Mouse (Mus musculus) lung, postnatal 25 days (tissue): Measurements from ENCODE around the gene Anks1.
"Not testable (repeated sequence)": the region's sequence is repeated elsewhere in the genome, so short reads cannot be mapped to it uniquely, and the experiment has no call there.

Experiments
- DNase-seq: peaks from one replicate; pipeline ENCODE4 v3.0.0; 2022; ENCODE audit warnings: low spot score

The Anks1 gene

DNA sequence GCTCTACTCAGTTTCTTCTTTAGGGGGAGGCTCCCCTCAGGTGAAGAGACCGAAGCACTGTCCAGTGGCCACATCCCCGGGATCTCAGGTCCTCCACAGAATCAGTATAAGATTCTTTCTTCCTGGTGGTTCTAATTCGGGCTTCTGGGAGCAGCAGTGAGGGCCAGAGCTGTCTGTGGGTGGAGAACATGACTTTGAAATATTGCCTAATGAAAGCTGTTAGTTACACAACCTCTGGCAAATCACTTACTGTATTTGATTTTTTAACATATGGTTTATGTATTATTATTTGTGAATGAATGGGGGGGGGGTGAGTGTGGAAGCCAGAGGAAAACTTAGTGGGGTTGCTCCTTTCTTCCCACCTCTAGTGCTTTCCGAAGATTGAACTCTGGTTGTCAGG is 22.7 kb downstream of the Anks1 start:
- no peak for DNase-seq

DNA sequence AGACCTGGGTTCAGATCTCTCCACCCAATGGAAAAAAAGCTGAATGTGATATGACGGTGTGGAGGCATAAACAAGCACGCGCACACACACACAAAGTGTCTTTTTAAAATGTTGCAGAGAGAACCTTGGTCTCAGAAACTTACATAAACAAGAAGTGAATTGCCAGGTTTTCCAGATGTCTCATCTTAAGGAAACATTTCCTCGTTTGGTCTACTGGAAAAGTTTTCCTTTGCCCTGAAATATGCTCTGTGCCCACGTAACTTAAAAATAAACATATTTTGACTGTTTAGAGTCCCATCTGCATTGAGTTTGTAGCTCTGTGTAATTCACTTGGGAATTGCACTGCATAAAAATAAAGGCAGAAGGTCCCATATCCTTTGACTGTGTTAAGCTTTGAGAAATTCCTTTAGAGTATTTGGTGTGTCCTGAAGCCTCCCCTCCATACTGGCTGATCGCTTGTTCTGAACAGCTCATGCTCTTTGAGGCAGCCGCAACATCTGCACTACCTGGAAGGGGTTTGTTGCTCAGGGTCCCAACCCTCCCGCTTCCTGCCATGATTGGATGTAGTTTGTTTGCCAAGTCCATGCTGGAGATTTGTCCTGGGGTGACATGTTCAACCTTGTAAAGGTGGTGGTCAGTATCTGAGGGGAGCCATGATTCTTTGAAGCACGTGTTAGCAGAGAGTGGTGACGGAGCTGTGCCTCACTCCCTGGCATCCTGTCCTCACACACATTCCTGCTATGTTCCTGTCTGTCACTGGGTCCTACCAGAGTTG is 25.2 kb downstream of the Anks1 start:
- DNase-seq = no peak

DNA sequence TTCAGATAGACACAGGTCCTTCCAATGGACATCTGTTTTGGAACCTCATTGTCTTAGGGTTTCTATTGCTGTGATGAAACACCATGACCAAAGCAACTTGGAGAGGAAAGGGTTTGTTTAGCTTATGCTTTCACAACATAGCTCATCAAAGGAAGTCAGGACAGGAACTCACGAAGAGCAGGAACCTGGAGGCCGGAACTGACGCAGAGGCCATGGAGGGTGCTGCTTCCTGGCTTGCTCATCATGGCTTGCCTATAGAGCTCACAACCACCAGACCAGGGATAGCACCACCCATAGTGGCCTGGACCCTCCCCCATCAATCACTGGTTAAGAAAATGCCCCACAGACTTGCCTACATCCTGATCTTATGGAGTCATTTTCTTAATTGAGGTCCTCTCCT is 26.0 kb downstream of the Anks1 start:
- peak; percentile 58 for DNase-seq

DNA sequence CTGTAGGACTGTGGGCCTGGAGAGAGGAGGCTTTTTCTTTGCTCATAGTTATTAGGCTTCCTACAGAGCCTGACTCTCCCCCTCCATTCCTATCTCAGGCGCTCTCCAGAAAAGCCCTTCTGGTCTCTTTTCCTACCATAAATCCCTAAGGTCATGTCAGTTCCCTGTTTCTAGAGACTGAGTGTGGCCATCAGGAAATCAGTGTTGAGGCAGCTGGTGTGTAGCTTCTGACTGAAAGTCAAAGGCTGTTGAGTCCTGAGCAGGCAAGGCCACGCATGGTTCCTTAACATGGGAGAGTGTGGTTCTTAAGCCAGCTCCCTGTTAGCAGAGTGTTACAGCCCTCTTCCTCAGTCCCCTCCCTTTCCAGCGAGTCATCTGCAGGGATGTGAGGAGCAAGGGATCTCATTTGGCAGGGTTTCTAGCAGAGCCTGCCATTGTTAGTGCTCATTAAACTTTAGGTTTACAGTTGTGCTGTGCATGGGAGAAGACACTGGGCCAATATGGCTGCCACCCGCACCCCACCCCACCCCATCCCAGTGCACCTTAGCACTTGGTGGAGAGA is 28.0 kb downstream of the Anks1 start:
- no peak for DNase-seq

DNA sequence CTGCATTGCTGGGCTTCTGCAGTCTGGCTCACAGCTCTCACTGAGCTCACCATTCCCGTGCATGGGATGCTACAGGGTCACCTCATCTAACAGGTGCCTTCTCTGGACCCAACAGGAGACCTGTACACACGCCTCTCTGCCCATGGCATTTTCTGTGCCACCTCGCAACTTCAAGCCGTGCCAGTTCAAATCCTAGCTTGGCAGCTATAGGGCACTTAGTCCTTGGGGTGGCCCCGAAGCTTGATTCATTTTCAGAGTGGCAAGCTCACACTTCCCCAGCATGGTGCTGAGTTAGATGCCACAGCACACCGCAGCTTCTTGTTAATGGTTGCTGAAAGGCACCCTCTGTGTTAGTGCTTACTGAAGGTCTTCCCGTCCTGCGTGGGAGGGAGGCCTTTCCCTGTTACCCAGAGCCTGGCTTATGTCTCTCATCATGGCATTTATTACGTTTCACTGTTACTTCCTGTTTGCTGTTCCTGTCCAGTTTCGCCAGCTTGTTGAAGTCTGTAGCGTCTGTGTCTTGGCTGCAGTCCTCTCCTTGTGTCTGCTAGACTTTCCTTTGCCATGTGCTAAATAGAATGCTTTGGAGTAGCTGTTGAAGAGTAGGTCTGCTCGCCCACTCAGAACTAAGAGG is 29.1 kb downstream of the Anks1 start:
- DNase-seq = peak; percentile 70

DNA sequence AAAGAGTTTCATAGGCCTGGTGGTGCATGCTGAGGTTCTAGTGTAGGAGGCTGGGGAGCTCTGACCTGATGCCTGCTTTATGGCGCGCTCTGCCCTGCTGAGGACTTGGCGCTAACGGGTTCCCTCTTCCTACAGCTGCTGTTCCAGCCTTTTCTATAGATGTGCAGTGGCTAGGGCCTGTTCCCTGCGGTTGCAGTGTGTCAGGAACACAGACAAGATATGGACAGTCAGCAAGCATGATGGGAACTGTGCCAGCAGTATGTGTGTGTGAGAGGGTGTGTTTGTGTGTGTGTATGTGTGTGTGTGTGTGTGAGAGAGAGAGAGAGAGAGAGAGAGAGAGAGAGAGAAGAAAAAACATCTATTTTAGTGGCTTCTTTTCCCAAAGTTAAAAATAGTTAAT is 29.9 kb downstream of the Anks1 start:
- no peak for DNase-seq

DNA sequence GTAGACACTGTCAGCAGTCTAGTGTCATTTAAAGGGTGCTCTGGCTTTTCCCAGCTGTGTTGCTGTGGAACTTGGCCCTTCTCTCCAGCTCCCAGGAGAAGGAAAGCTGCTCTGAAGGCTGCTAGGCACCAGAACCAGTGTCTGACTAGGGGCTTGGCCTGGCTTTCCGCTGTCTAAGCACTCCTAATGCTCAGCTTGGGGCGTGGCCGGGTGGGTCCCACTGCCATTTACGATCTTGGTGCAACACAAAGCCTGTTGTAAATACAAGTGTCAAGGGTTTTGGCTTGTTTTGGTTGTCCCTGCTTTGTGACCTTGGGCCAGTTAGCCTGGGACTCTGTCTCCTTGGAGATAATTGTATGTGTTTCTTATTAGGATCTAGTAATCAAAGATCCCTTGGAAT is 31.2 kb downstream of the Anks1 start:
- peak; percentile 32 for DNase-seq

DNA sequence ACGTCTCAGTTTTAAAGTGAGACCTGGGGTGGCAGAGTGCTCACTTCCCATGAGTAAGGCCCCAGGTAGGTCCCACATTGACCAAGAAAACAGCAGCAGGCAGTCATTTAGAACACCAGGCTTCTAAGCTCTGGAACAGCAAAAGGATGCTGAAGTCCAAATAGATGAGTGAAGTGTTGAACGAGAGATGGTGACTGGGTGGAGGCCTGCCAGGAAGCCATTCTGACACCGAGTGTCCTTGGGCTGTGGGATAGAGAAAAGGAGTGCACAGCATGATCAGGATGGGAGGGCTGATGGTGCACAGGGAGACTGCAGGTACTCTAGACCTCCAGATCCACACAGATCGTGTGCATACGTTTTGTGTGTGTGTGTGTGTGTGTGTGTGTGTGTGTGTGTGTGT is 32.1 kb downstream of the Anks1 start:
- DNase-seq = no peak

DNA sequence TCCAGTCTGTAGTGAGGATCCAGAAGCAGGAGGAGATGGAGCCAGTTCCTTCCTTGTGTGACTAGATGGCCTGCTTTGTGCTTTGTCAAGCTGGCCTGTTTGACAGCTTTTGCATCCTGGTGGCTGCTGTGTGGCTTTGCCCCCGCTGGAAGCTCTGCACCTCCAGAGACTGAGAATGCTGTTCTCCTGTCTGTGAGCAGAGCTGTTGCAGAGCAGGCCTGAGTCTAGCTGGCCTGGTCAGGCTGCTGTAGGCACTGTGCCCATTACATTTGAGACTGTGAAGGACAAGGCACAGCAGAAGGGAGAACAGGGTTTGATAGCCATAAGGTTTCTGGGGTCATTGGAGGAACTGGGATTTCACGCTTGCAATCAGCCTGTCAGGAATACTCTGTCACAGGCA is 32.6 kb downstream of the Anks1 start:
- no peak for DNase-seq

DNA sequence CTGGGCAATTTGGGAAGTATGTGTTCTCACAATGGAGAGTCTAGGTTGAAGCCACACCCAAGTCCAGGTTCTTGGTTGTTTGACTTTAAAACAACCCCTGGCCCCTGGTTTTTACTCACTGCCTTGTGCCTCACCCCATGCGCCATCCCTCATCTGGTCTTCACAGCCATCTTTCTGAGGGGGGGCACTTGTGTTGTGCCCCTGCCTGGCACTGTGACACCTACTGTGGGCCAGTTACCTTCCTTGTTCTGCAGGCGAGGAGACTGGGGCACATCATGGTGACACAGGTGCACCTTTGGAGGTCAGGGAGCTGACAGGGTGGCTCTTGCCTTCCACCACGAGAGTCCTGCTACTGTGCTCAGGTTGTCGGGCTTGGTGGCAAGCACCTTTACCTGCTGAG is 33.0 kb downstream of the Anks1 start:
- DNase-seq = no peak

DNA sequence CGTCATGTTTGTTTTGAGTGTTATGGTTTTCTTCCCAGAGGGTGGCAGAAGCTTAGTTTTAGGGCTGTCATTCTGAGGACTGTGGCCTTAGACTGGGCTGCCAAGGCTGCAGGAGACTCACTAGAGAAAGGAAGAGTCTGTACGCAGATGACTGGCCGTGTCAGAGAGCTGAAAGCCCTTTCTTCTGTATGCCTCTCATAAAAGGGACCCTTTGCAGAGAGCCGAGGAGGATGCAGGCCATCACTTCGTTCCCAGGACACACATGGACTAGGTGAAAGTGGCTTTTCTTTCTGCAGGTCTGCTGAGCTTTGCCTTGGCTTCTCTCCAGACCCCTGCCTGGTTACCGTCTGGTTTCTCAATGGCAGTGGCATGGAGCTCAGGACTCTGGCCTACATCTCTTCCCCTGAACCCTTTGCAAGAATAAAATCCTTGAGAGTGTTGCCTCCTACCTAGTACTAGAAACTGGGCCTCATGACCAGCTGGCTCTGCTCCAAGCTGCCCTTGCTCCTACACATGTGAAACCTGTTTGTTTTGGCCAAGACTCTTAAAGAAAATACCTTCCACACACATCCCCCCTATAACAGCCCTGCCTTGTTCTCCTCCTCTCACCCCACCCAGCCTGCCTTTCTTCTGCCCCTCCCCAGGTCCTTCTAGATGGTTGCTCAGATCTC is 36.6 kb downstream of the Anks1 start:
- peak; percentile 88 for DNase-seq

DNA sequence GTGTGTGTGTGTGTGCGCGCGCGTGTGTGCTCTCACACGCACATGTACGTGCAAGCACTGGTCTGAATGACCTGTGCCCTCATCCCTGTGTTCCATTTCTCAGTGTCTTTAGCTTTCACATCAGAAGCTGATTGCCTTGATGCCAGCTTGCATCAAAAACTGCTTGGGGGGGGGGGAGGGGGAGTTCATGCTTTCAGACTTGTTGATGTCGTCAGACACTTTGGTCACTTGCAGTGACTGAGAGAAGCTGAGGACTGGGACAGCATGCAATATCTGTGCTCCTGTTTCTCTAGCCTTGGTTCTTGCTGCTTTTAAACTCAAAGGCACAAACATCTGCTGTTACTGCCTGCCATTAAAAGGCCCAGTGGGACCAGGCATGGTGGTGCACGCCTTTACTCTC is 37.3 kb downstream of the Anks1 start:
- no peak for DNase-seq

DNA sequence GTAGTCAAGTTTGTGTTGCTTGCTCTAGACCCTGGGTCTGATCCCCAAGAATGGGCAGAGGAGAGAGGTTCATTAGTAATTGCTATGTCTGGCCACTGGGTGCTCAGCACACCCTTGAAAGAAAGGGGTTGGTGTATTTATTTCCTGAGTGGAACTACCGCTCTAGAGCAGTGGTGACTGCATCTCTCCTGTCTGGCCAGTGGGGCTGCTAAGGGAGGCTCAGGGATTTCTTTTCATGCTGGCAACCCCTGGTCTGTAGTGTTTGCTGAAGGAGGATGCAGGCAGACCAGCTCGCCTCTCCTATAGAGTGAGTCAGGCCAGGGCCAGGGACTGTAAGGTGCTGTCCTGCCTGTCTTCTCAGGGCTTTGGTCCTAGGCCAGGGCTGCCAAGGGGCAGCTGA is 38.0 kb downstream of the Anks1 start:
- no peak for DNase-seq

DNA sequence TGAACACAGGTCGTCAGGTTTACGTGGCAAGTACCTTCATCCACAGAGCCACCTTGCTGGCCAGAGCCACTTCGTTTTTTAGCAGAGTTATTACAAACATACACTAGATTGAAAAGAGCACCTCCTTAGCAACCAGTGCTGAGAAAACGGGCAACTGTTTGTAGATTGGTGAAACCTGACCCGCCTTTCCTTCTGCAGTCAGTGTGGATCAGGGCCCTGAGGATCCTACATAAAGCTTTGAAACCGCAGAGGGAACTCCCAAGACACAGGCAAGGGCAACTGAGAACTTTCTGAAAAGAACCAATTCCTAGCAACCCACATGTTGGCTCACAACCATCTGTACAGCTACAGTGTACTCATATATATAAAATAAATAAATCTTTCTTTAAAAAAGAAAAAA is 44.0 kb downstream of the Anks1 start:
- DNase-seq = no peak

DNA sequence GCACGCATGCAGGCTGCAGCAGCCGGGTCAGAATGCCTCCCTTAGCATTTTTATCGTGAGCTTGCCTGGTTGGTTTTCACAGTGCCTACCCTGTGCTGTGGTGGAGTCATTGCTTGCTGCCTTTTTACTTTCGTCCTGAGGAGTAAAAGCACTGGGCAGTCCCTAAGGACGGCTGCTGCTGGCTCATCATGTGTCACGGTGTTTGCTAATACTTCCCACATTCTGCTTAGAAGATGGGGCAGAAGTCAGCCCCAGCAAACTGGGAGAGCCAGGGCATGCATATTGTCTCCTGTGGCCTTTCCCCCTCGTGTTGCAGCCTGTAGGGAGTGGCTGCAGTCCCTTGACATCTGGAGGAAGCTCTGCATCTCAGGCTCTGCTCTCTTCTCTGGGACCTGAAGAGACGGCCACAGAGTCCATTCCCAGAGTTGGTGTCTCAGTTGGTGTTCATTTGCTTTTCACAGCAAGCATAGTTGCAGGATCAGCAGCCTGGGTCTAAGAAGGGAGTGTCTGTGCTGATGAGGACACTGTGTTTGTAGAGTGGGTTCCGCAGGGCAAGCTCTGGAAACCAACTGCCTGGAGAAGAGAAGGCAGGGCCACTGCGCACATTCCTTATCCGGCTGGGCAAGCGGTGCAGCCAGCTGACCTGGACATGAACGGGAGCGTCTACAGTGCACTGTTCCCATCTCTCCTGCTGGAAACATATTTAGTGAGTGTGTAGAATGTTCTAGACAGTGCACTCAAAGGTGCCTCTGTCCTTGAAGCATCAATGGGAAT is 45.7 kb downstream of the Anks1 start:
- DNase-seq = no peak

DNA sequence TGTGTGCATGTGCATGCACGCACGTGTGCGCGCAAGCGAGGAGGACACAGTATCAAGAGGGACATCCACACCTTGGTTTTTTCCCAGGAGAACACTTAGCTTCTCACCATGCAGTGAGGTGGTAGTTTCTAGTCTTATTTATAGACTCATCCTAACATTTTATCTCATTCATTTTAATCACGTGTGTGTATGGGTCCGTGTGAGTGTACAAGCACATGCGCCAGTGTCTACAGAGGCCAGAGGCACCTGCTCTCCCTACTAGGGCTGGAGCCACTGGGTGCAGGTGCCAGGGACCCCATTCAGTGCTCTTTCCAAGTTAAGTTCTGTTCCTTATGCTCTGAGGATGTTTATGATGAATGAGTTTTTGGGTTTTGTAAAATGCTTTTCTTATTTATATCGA is 48.5 kb downstream of the Anks1 start:
- DNase-seq = no peak

DNA sequence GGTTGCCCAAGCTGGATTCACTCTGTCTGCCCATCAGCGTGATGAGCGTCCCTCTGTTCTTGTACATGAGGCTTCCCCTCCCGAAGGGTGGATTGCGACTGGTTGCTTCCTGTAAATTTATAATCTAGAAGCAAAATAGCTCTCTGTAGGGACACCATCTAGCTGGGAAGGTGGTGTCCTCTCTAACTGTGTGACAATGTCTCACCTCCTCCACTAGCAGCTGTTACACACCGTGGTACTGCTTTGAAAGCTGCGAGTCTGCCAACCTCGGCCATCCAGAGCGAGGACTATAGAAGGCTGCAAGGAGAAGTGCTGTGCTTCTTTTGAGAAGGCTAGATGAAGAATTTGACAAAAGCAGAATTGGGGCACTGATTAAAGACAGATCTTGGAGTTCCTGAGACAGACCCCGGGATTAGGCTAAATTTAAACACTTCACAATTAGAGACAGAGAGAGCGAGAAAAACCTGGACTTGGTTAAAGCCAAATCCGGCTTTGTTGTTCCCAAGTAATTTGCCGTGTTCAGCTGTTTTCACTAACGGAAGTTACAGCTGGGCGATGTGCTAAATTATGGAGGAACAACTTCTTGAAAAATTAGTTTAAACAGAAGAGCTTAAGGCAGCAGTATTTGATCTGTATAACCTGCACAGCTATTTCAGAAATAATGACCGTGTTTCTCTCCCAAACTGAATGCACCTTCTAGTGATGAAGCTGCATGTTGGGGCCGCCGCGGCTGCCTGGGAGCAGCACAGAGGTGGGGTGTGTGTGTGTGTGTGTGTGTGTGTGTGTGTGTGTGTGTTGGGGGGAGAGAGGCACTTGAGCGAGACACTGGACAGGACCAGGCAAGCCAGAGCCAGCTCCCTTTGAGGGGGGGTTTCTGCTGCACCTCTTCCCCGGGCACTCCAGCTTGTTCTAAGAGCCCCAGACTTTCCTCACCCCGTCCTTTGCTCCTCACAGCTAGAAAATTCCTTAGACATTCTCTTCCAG is 51.3 kb downstream of the Anks1 start:
- no peak for DNase-seq

DNA sequence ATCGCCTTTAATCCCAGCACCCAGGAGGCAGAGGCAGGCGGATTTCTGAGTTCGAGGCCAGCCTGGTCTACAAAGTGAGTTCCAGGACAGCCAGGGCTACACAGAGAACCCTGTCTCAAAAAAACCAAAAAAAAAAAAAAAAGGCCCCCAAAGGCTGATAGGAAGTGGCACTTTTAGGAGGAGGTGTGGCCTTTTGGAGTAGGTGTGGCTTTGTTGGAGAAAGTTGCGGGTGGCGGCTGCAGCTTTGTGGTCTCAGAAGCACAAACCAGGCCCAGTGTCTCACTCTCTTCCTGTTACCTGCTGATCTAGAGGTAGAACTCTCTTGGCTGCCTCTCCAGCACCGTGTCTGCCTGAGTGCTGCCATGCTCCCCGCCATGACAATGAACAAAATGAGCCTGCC is 54.0 kb downstream of the Anks1 start:
- DNase-seq = not testable (repeated sequence)

DNA sequence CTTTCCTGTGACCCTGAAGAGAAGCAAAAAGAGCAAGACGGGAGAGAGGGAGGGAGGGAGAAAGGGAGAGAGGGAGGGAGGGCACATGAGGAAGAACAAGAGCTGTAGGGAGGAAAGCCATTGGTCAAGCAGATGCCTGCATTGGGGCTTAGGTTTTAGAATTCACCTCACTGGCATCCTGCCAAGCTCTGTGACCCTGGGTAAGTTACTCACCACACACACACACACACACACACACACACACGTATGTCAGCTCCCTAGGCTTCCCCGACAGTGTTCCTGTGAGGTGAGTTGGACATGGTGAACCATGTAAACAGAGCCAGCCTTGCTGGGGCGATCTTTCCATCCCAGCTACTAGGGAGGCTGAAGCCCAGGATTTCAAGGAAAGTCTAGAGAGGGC is 55.5 kb downstream of the Anks1 start:
- DNase-seq = no peak

DNA sequence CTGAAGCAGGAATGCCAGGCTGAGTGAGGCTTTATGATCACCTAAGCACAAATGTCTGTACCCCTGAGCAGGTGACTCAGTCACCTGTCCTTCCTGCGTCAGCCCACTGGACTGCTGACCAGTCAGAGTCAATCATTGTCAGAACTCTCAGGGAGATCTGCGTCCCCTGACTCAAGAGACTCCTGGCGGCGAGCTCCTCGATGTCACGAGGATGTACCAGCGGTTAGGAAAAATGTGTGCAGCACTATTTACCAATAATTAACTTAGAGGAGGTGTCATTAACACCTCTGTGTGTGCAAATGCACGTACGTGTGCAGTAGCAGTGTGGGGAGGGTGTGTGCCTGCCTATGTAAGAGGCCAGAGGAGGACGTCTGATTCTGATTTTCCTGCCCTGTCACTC is 56.2 kb downstream of the Anks1 start:
- DNase-seq = no peak

DNA sequence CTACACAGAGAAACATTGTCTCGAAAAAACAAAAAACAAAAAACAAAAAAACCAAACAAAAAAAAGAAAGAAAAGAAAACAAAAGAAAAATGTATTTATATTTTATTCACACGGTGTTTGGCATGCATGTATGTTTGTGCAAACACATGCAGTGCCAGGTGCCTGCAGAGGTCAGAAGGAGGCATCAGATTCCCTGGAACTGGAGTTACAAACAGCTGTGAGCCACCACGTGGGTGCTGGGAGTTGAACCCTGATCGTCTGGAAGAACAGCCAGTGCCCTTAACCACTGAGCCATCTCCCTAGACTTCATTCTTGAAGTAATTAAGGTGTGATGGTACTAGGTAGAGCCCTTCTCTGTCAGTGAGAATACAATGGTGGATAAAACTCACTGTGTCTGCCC is 57.0 kb downstream of the Anks1 start:
- no peak for DNase-seq
